Mouse (Mus musculus) hindbrain, embryonic 14.5 days (tissue): ENCODE measurements around the gene Olfr1394. TPM values are rescaled to one million over a fixed set of nuclear protein-coding genes. Genes with fewer than 3 reads are reported as not detected.
"Not testable (repeated sequence)": the region's sequence is repeated elsewhere in the genome, so short reads cannot be mapped to it uniquely, and the experiment has no call there.

ENCODE experiments used
- ATAC-seq: fragments of 200-750 bp; cut with Nextera tagmentation; 2 replicates; pipeline ENCODE4 v1.8.0; 2017; ENCODE audit warnings: moderate number of reproducible peaks, mild to moderate bottlenecking, moderate TSS enrichment, moderate library complexity; ENCODE audit not compliant: low FRiP score
- DNase-seq: peaks from one replicate; pipeline ENCODE4 v3.0.0-alpha.2; 2015; ENCODE audit warnings: low spot score
- H3K27ac ChIP-seq: fragments of 300-500 bp; sonication (generic); 2 replicates; pipeline ENCODE4 v1.5.1; 2014; ENCODE audit warnings: mild to moderate bottlenecking, moderate library complexity
- H3K27me3 ChIP-seq: fragments of 300-500 bp; sonication (generic); 2 replicates; pipeline ENCODE4 v1.6.1; 2014; ENCODE audit warnings: mild to moderate bottlenecking, low read length, mixed read lengths; ENCODE audit not compliant: control insufficient read depth, insufficient read depth
- H3K36me3 ChIP-seq: fragments of 300-500 bp; sonication (generic); replicated peaks from 2 replicates; pipeline ENCODE4 v1.6.1; 2014; ENCODE audit not compliant: control insufficient read depth, insufficient read depth
- H3K4me1 ChIP-seq: fragments of 300-500 bp; sonication (generic); replicated peaks from 2 replicates; pipeline ENCODE4 v1.6.1; 2014; ENCODE audit warnings: antibody characterized with exemption, low read length, mixed read lengths; ENCODE audit not compliant: control insufficient read depth, insufficient read depth
- H3K4me2 ChIP-seq: fragments of 300-500 bp; sonication (generic); replicated peaks from 2 replicates; pipeline ENCODE4 v1.6.1; 2014; ENCODE audit warnings: mild to moderate bottlenecking, moderate library complexity
- H3K4me3 ChIP-seq: fragments of 300-500 bp; sonication (generic); replicated peaks from 2 replicates; pipeline ENCODE4 v1.5.1; 2014; ENCODE audit warnings: mild to moderate bottlenecking, low read length
- H3K9ac ChIP-seq: fragments of 300-500 bp; sonication (generic); 2 replicates; pipeline ENCODE4 v1.6.1; 2014
- H3K9me3 ChIP-seq: fragments of 300-500 bp; sonication (generic); 2 replicates; pipeline ENCODE4 v1.6.1; 2016; ENCODE audit warnings: low read length; ENCODE audit not compliant: control insufficient read depth
- WGBS: fragments of 180-500 bp; shearing (Covaris S2); extraction: QIAGEN DNeasy Blood & Tissue Kit; methylation state at CpG from one replicate; pipeline ENCODE4 v1.1.7; 2014; 5-methylcytosine and 5-hydroxymethylcytosine counted together
- polyA plus RNA-seq: library from polyadenylated mRNA; unstranded; fragments of >200 nt; fragmentation: Nextera tagmentation; extraction: Ambion mirVana; gene quantifications from 2 replicates; pipeline ENCODE4 v1.2.1, GENCODE M21; 2014

The Olfr1394 gene
- polyA plus RNA-seq, 1 experiment from 2014 or later, result not detected

- Histone ChIP-seq H3K9me3 (no peaks in the 10 kb centered on the region), H3K4me2 (no peak overlapping the region), H3K4me1 (no peaks in the 10 kb centered on the region), H3K36me3 (no peaks in the 10 kb centered on the region), H3K27ac (no peak overlapping the region), H3K4me3 (no peak overlapping the region), H3K27me3 (no peaks in the 10 kb centered on the region), H3K9ac (no peak overlapping the region)
- whole genome bisulfite sequencing, result 92% methylated on average over 2 of the region's 2 CpGs
- ATAC-seq (no peak), DNase-seq (no peak)
These were observed 30.0 kb upstream of the Olfr1394 start for GRCm38 (mm10) chr11:49124169-49124568.

GRCm38 (mm10) chr11:49141974-49142373, 12.2 kb upstream of the Olfr1394 start, which contains the start of gene Olfr1395:
Gene Olfr1395, plus strand, starts transcription at chr11:49142274.
- WGBS, result 93% methylated on average over 6 of the region's 6 CpGs
- ATAC-seq (no peak), DNase-seq (no peak)
- Histone ChIP-seq H3K36me3 (no peaks in the 10 kb centered on the region), H3K27ac (no peak within 1 kb of the TSS), H3K4me2 (no peak within 1 kb of the TSS), H3K4me1 (no peaks in the 10 kb centered on the region), H3K9ac (no peak within 1 kb of the TSS), H3K27me3 (no peaks in the 10 kb centered on the region), H3K9me3 (no peaks in the 10 kb centered on the region), H3K4me3 (no peak within 1 kb of the TSS)

GRCm38 (mm10) chr11:49156821-49157814, 2.9 kb downstream of the Olfr1394 start:
- Histone ChIP-seq H3K4me2 (no peak overlapping the region), H3K36me3 (no peaks in the 10 kb centered on the region), H3K27me3 (no peaks in the 10 kb centered on the region), H3K4me3 (no peak overlapping the region), H3K9me3 (no peaks in the 10 kb centered on the region), H3K9ac (no peak overlapping the region), H3K27ac (no peak overlapping the region), H3K4me1 (no peaks in the 10 kb centered on the region)
- 90% methylated on average over 2 of the region's 2 CpGs for WGBS
- ATAC-seq, result no peak
- no peak for DNase-seq

GRCm38 (mm10) chr11:49168839-49169611, 14.8 kb downstream of the Olfr1394 start:
- Histone ChIP-seq H3K4me3 (peak overlapping the region; percentile 36), H3K9me3 (0 out of 2 replicates have a peak, but pooled peaks cover 7% of the 10 kb centered on the region), H3K4me1 (no peaks in the 10 kb centered on the region; the same call in 1 of the 2 replicates), H3K27me3 (peaks cover 19% of the 10 kb centered on the region), H3K9ac (peak overlapping the region; percentile 50), H3K27ac (no peak overlapping the region), H3K4me2 (peak overlapping the region; percentile 77), H3K36me3 (no peaks in the 10 kb centered on the region)
- 6% methylated on average over 50 of the region's 50 CpGs for WGBS
- ATAC-seq, result peak; percentile 86
- DNase-seq, result peak; percentile 25

GRCm38 (mm10) chr11:49170576-49170975, 16.4 kb downstream of the Olfr1394 start:
- Histone ChIP-seq H3K27ac (no peak overlapping the region), H3K4me2 (no peak overlapping the region), H3K27me3 (peaks cover 19% of the 10 kb centered on the region), H3K36me3 (no peaks in the 10 kb centered on the region), H3K4me3 (no peak overlapping the region), H3K9me3 (0 out of 2 replicates have a peak, but pooled peaks cover 7% of the 10 kb centered on the region), H3K4me1 (no peaks in the 10 kb centered on the region; the same call in 1 of the 2 replicates), H3K9ac (no peak overlapping the region)
- ATAC-seq (no peak), DNase-seq (no peak)
- WGBS, result 92% methylated on average over 4 of the region's 4 CpGs

- Histone ChIP-seq H3K4me1 (no peaks in the 10 kb centered on the region), H3K27ac (no peak overlapping the region), H3K4me3 (no peak overlapping the region), H3K4me2 (no peak overlapping the region), H3K9me3 (no peaks in the 10 kb centered on the region), H3K27me3 (no peaks in the 10 kb centered on the region; the same call in 1 of the 2 replicates), H3K36me3 (no peaks in the 10 kb centered on the region), H3K9ac (no peak overlapping the region)
- 91% methylated on average over 8 of the region's 8 CpGs for WGBS
- ATAC-seq, result no peak
- no peak for DNase-seq
These were observed 21.2 kb downstream of the Olfr1394 start for GRCm38 (mm10) chr11:49175345-49175744.

- not testable (repeated sequence) for H3K4me1 ChIP-seq, DNase-seq, H3K9me3 ChIP-seq, ATAC-seq, H3K4me3 ChIP-seq, H3K9ac ChIP-seq, H3K4me2 ChIP-seq, H3K36me3 ChIP-seq, H3K27ac ChIP-seq, H3K27me3 ChIP-seq
- 82% methylated on average over 4 of the region's 4 CpGs for WGBS
These were observed 22.0 kb downstream of the Olfr1394 start for GRCm38 (mm10) chr11:49176047-49176779.

- ATAC-seq (no peak), DNase-seq (no peak)
- Histone ChIP-seq H3K4me2 (no peak overlapping the region), H3K4me1 (no peaks in the 10 kb centered on the region), H3K36me3 (no peaks in the 10 kb centered on the region), H3K27ac (no peak overlapping the region), H3K9ac (no peak overlapping the region), H3K9me3 (no peaks in the 10 kb centered on the region), H3K4me3 (no peak overlapping the region), H3K27me3 (no peaks in the 10 kb centered on the region)
- whole genome bisulfite sequencing, result 61% methylated on average over 1 of the region's 1 CpGs
These were observed 29.0 kb downstream of the Olfr1394 start for GRCm38 (mm10) chr11:49183172-49183571.
